Mouse (Mus musculus) kidney, adult 10 weeks (tissue): ENCODE data around the gene Olfr775. TPM values are rescaled to one million over a fixed set of nuclear protein-coding genes. Genes with fewer than 3 reads are reported as not detected.

ENCODE experiments used
- polyA plus RNA-seq: library from polyadenylated mRNA; stranded (reverse); fragments of 350-450 nt; fragmentation: Illumina TruSeq; extraction: RNeasy Lipid Tissue Mini Kit (QIAGEN cat#74804); gene quantifications from one replicate; pipeline ENCODE4 v1.2.3, GENCODE M21; 2014; ENCODE audit warnings: low read depth, low replicate concordance

The Olfr775 gene
- not detected for polyA plus RNA-seq

GRCm38 (mm10) chr10:129248112-129248511 is at the start of gene Olfr775:
Gene Olfr775 (plus strand): TSS chr10:129248412.

GRCm38 (mm10) chr10:129235904-129236303 is 12.3 kb upstream of the Olfr775 start, which contains the start of gene Olfr774:
Gene Olfr774 (plus strand): TSS chr10:129236204.

GRCm38 (mm10) chr10:129258827-129259226 is 10.6 kb downstream of the Olfr775 start, which contains the start of gene Olfr776:
Gene Olfr776 (plus strand): TSS chr10:129259127.

DNA sequence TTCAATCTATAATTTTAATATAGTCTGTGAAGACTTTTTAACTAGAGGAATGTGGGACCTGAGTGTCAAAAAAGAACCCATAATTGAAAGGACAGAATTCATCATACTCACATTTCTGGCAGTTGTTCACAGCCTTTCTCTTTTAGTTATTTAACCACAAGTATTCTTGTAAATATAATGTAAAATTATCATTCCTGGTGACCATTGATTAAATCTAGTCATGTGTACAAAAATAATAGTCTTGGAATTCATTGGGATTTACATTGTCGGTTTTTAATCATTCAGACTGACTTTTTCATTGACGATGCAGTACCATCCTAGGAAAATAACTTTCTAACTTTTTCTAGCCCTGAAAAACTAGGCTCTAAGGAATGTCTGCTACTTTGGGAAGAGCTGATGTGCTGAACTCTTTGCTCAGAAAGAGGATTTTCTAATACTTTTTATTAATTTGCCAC is 22.9 kb downstream of the Olfr775 start, which contains the start of gene Olfr777:
Gene Olfr777 (minus strand): TSS at position 405 of the 455 bp plus-strand sequence.

Other genes with a start within 250 kb of the Olfr775 start
- gene Olfr763, start 237.6 kb upstream of the Olfr775 start, polyA plus RNA-seq = not detected
- not detected for gene Olfr764-ps1, start 208.5 kb upstream of the Olfr775 start, polyA plus RNA-seq
- gene Olfr765, start 198.4 kb upstream of the Olfr775 start, polyA plus RNA-seq = not detected
- gene Olfr766-ps1, start 179.4 kb upstream of the Olfr775 start, polyA plus RNA-seq = not detected
- not detected for gene Olfr767, start 165.5 kb upstream of the Olfr775 start, polyA plus RNA-seq
- not detected for gene Olfr768, start 149.0 kb upstream of the Olfr775 start, polyA plus RNA-seq
- gene Olfr769, start 130.6 kb upstream of the Olfr775 start, polyA plus RNA-seq = not detected
- gene Olfr770, start 109.4 kb upstream of the Olfr775 start, polyA plus RNA-seq = not detected
- gene Olfr771, start 83.7 kb upstream of the Olfr775 start, polyA plus RNA-seq = not detected
- gene Olfr772, start 70.5 kb upstream of the Olfr775 start, polyA plus RNA-seq = not detected
- gene Olfr773, start 61.0 kb upstream of the Olfr775 start, polyA plus RNA-seq = not detected
- gene Olfr774, start 12.2 kb upstream of the Olfr775 start, polyA plus RNA-seq = not detected
- gene Olfr776, start 10.7 kb downstream of the Olfr775 start, polyA plus RNA-seq = not detected
- gene Olfr777, start 23.1 kb downstream of the Olfr775 start, polyA plus RNA-seq = not detected
- not detected for gene Olfr780, start 69.7 kb downstream of the Olfr775 start, polyA plus RNA-seq
- gene Olfr781, start 80.4 kb downstream of the Olfr775 start, polyA plus RNA-seq = not detected
- gene Olfr782, start 100.4 kb downstream of the Olfr775 start, polyA plus RNA-seq = not detected
- not detected for gene Olfr784, start 135.7 kb downstream of the Olfr775 start, polyA plus RNA-seq
- not detected for gene Olfr785, start 157.0 kb downstream of the Olfr775 start, polyA plus RNA-seq
- gene Olfr786, start 178.9 kb downstream of the Olfr775 start, polyA plus RNA-seq = not detected
- not detected for gene Olfr787, start 213.4 kb downstream of the Olfr775 start, polyA plus RNA-seq
- not detected for gene Olfr788, start 222.6 kb downstream of the Olfr775 start, polyA plus RNA-seq
- not detected for gene Olfr789, start 236.3 kb downstream of the Olfr775 start, polyA plus RNA-seq